Mouse (Mus musculus) ES-E14 (cell line): ENCODE measurements around the gene Rad51b. TPM values are rescaled to one million over a fixed set of nuclear protein-coding genes. Genes with fewer than 3 reads are reported as not detected.

Experiments used
- DNase-seq: peaks from one replicate; pipeline ENCODE4 v3.0.0-alpha.2; 2013; ENCODE audit warnings: low read depth, low spot score
- H3K27ac ChIP-seq: 2 replicates; pipeline ENCODE4 v1.5.1; 2012; ENCODE audit warnings: low read depth, mild to moderate bottlenecking, low read length, moderate library complexity, mixed read lengths; ENCODE audit not compliant: poor library complexity, insufficient read depth, severe bottlenecking
- H3K36me3 ChIP-seq: 2 replicates; pipeline ENCODE4 v1.6.1; 2012; ENCODE audit warnings: mild to moderate bottlenecking, low read length, moderate library complexity, mixed read lengths; ENCODE audit not compliant: control insufficient read depth, poor library complexity, insufficient read depth, severe bottlenecking
- H3K4me1 ChIP-seq, 2 experiments: fragments of 150-350 bp in 1 of 2; sonication (generic) in 1 of 2; 2 replicates each; pipeline ENCODE4 v1.6.1; 2012; ENCODE audit warnings: low read length in 2 of 2, mild to moderate bottlenecking in 1 of 2, mixed read lengths in 1 of 2; ENCODE audit not compliant: control insufficient read depth in 2 of 2, insufficient read depth in 2 of 2, poor library complexity in 1 of 2
- H3K4me3 ChIP-seq, 2 experiments: fragments of 150-350 bp in 1 of 2; sonication (generic) in 1 of 2; 2 replicates each; pipeline ENCODE4 v1.5.1; 2012; ENCODE audit warnings: low read length in 2 of 2, low read depth in 1 of 2, mild to moderate bottlenecking in 1 of 2, mixed read lengths in 1 of 2; ENCODE audit not compliant: insufficient read depth in 1 of 2, poor library complexity in 1 of 2, severe bottlenecking in 1 of 2
- H3K9ac ChIP-seq: 2 replicates; pipeline ENCODE4 v1.6.1; 2012; ENCODE audit warnings: low read depth, mild to moderate bottlenecking, low read length, mixed read lengths; ENCODE audit not compliant: poor library complexity, insufficient read depth, severe bottlenecking
- H3K9me3 ChIP-seq: fragments of 150-350 bp; sonication (generic); 2 replicates; pipeline ENCODE4 v1.6.1; 2012; ENCODE audit warnings: low read depth, mild to moderate bottlenecking, low read length; ENCODE audit not compliant: control insufficient read depth, insufficient read depth
- CHD2 ChIP-seq: IDR thresholded peaks from 2 replicates; pipeline ENCODE4 v1.6.1; 2014; ENCODE audit warnings: mild to moderate bottlenecking, low read depth, low read length, inconsistent platforms
- HCFC1 ChIP-seq: IDR thresholded peaks from 2 replicates; pipeline ENCODE4 v1.6.1; 2012; ENCODE audit warnings: low read length, inconsistent platforms, borderline replicate concordance; ENCODE audit not compliant: insufficient read depth
- MAFK ChIP-seq: IDR thresholded peaks from 2 replicates; pipeline ENCODE4 v1.6.1; 2014; ENCODE audit warnings: mild to moderate bottlenecking, low read depth, low read length, inconsistent platforms; ENCODE audit not compliant: insufficient read depth
- ZC3H11A ChIP-seq: IDR thresholded peaks from 2 replicates; pipeline ENCODE4 v1.6.1; 2012; ENCODE audit warnings: low read depth, mild to moderate bottlenecking, inconsistent platforms, low read length, borderline replicate concordance
- ZNF384 ChIP-seq: IDR thresholded peaks from 2 replicates; pipeline ENCODE4 v1.6.1; 2012; ENCODE audit warnings: low read depth, low read length, inconsistent platforms
- in situ Hi-C, 2 experiments: fragments of 600-800 bp; cut with MboI; formaldehyde crosslinking; loops; one replicate each; pipeline ENCODE4 v1.15.1; 2025; ENCODE audit warnings: low sequenced_read_pairs in 2 of 2, inconsistent platforms in 1 of 2; ENCODE audit not compliant: unreplicated experiment in 2 of 2
- total RNA-seq: library from RNA; depleted of rRNA; stranded (reverse); fragments of 300-350 nt; gene quantifications from 2 replicates; pipeline ENCODE4 v1.2.3, GENCODE M21; 2012

Rad51b gene
- total RNA-seq, 1 experiment: 6.7 TPM

DNA sequence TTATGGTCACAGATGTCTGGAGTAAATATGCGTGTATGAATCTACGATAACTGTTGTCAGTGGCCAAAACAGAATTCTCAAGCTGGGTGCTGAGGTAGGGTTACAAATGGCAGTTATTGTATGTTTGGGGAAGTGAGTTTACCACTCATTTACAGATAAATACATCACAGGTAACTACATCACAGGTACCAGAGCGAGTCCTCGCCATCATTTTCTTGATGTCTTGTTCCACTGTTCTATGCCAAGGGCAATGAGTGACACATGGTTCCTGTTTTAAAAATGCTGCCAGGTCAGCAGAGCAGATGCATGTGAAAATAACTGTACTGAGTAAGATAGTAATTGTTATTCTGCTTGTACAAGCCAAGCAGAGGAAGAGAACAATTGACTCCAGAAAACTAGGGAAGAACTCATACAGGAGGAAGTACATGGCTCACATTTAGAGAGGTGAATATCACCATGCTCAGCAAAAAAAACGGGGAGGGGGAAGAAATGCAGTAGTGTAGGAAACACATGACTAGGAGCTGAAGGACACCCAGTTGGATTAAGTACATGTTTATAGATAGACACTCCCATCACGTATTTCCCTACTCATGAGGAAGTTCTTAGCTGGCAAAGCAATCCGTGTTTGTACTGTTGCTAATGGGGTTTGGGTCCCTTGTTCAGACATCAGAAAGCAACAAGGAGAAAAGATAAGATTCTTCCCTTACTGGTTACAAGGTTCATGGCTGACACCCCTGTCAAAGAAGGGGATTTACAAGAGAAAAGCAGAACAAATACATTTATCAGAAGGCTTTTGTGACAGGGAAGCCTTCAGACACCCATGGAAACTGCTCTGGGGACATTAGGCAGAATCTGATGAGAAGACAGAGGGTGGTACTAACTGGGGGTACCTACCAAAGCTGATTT is 333.1 kb downstream of the Rad51b start:
- no peak for DNase-seq
- in situ Hi-C loops: no loop called here
- Histone ChIP-seq H3K9ac (no peak overlapping the region), H3K36me3 (no peaks in the 10 kb centered on the region), H3K4me3 (no peak overlapping the region), H3K9me3 (no peaks in the 10 kb centered on the region), H3K4me1 (peaks cover 3 to 6% of the 10 kb centered on the region in 2 experiments; a peak in 2 of 4 replicates), H3K27ac (no peak overlapping the region)
- no peak for TF ChIP-seq CHD2

DNA sequence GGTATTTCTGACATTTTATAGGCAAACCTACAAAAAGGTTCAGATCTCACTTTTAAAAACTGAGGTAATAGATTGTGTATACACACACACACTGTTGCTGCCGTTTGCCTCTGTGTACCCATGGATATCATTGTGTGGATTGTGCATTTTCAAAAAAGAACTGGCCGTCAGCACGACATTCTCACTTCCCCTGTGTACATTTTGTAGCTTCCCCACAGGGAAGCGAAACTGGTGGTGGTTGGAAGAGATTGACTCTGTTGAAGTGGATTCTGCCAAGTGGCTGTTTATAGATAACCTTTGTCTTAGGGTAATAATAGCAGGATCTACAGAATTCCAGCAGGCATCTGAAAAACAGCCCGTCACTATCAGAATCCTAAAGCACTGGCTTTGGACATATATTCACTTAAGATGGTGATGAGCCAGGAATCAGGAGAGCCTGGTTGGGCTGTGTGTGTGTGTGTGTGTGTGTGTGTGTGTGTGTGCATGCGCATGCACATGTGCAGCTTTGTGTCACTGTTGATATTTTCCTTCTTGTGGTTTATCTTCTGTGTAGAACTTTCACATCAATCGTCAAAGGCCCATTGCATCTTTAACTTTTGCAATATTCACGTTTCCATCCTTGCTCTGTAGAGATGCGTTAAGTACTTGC is 336.5 kb downstream of the Rad51b start:
- TF ChIP-seq HCFC1: no peak
- TF ChIP-seq ZNF384: no peak
- no peak for TF ChIP-seq MAFK
- TF ChIP-seq ZC3H11A: no peak
- TF ChIP-seq CHD2: no peak
- Histone ChIP-seq H3K4me1 (no peaks in the 10 kb centered on the region), H3K9ac (no peak overlapping the region), H3K4me3 (no peak overlapping the region), H3K27ac (no peak overlapping the region), H3K36me3 (no peaks in the 10 kb centered on the region), H3K9me3 (no peaks in the 10 kb centered on the region)
- DNase-seq: no peak
- in situ Hi-C loops: no loop called here

DNA sequence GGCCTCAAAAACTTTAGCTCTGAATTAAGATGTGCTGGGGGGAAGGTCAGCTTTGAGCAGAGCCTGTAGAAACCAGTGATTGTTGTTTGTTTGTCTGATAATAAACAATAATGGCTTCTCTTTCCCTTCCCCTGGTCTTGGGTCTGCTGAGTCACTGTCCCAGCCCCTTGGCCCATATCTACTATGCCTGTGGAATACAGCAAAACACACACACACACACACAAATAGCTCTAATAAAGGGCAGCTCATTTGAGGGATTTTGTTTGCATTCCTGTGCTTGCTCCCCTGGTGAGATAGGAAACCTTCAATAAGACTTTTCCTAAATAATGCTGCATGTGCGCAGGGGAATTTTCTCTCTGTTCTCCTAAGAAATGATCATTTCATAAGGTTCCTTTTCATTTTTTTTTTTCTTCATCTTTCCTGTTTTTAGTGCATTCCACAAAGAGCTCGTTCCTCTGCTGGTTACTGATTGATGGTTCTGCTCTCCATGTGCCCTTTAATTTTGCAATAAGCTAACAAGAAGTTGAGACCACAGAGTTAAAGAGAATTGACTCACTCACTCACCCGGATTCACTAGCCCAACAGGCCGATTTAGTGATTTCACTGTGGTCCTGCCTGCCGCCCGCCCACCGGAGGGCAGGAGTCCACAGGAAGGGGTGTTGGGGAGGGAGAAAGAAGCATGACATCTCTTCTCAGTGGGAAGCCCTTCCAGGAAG is 344.6 kb downstream of the Rad51b start:
- DNase-seq: no peak
- Histone ChIP-seq H3K9ac (no peak overlapping the region), H3K27ac (no peak overlapping the region), H3K36me3 (no peaks in the 10 kb centered on the region), H3K4me3 (no peak overlapping the region), H3K4me1 (no peaks in the 10 kb centered on the region), H3K9me3 (no peaks in the 10 kb centered on the region)
- TF ChIP-seq ZNF384: no peak
- no peak for TF ChIP-seq CHD2
- TF ChIP-seq ZC3H11A: no peak
- TF ChIP-seq HCFC1: no peak
- no peak for TF ChIP-seq MAFK
- in situ Hi-C loops: no loop called here

DNA sequence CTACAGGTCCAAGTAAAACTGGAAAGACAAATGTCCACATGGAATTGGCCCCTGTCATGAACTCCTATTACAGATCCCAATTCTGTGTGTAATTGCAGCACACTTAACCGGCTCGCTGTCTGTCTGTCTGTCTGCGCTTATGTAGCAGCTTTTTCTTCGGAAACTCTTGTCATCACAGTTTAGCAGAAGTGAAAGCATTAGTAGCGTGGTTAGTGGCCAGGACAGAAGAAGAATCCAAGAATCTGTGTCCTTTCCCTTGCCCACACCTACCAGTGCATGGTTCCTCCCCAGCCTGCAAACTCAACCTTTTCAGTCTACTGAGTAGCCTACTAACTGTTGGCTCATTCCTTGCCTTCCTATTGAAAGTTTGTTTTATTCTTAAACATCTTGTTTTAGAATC is 345.6 kb downstream of the Rad51b start:
- no peak overlapping the region for H3K4me3 ChIP-seq
- H3K27ac ChIP-seq: no peak overlapping the region
- H3K4me1 ChIP-seq: no peaks in the 10 kb centered on the region
- H3K9me3 ChIP-seq: no peaks in the 10 kb centered on the region
- DNase-seq: no peak
- H3K9ac ChIP-seq: no peak overlapping the region
- in situ Hi-C loops: no loop called here
- H3K36me3 ChIP-seq: no peaks in the 10 kb centered on the region
- TF ChIP-seq HCFC1 (no peak), ZC3H11A (no peak), CHD2 (no peak), MAFK (no peak), ZNF384 (no peak)
